Mouse (Mus musculus): Measurements from ENCODE around the gene Olfr25.

The Olfr25 gene

DNA sequence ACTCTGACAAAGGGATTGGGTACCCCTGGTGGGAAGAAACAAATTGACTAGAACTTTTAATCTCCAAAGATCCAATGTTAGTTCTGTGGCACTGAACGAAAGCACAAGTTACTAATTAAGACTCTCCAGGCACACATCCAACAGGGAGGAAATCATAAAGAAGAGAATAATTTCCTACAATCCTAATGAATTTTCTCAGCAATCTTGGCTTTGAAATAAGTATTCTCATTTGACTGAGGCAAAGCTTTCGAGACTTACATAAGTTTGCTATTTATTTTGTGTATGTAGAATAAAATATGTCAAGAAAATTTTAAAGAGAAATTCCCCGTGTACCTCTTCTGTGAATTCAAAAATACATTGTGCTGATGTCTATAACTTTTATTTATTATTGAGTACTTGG lies at the start of gene Olfr25:
Gene Olfr25, plus strand, starts transcription at position 301 of the 400 bp plus-strand sequence.
- no peak for DNase-seq (ENCODE audit: low read depth in 2 of 2, low spot score in 2 of 2)

DNA sequence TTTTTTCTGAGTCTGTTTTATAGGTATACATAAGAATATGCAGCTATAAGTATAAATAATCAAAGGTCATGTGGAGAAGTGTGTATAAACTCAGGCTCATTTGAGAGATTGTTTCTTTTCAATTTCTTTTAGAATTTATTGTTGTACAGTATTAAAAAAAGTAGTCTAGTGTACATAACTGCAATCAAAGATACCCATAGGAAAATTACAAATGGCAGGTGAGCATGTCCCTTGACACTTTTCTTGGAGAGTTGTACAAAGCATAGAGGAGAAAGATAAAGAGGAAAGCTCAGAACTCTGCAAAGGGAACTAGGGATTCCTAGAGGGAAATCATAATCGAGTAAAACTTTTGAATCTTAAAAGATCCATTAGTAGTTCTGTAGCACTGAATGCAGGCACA lies 38.1 kb upstream of the Olfr25 start, which contains the start of gene Olfr896-ps1:
Gene Olfr896-ps1, plus strand, starts transcription at position 301 of the 400 bp plus-strand sequence.
- DNase-seq (ENCODE audit: low read depth in 2 of 2, low spot score in 2 of 2), result no peak

DNA sequence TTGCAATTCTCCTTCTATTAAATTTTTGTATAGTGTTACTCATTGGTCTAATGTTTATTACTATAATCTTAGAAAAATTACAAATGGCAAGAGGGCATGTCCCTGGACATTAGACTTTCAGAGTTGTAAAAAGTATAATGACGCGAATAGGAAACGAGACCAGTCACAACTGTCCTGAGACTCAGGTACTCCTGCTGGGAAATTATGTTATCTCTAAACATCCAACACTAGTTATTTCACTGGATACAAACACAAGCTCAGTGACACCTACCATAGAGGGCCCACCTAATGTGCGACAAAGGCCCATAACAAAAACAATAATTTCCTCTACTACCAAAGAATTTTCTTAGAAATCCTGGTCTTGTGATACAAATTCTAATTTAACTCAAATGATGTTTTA lies 19.3 kb downstream of the Olfr25 start, which contains the start of gene Olfr898:
Gene Olfr898, plus strand, starts transcription at position 301 of the 400 bp plus-strand sequence.
- no peak for DNase-seq (ENCODE audit: low read depth in 2 of 2, low spot score in 2 of 2)

GRCm38 (mm10) chr9:38366596-38366995 lies 37.7 kb downstream of the Olfr25 start, which contains the start of gene Olfr250:
Olfr250 (plus strand) TSS chr9:38366896.
- no peak for DNase-seq (ENCODE audit: low read depth in 2 of 2, low spot score in 2 of 2)

GRCm38 (mm10) chr9:38376786-38377185 lies 47.9 kb downstream of the Olfr25 start, which contains the start of gene Olfr251:
Olfr251 (plus strand) TSS chr9:38377086.
- DNase-seq (ENCODE audit: low read depth in 2 of 2, low spot score in 2 of 2), result no peak

Measured in CD8-positive naive resting alpha-beta T cell, adult 2 months (primary cell).